Comparison of ENCODE assay signal across 35 mouse cellular contexts in genomic region chrX:60055185-60055584, GRCm38 (mm10). TPM values are rescaled to one million over a fixed set of nuclear protein-coding genes. Genes with fewer than 3 reads are reported as not detected.
DNase-seq lines count a peak whose midpoint lies in the region; ATAC-seq and TF ChIP-seq lines count a peak whose summit lies in the region.
"Had no signal": no experiment of that assay in that cellular context is flagged by ENCODE, and none has a peak within 500 bp of the region (broad histone marks: within the 10 kb centered on the region; RNA-seq: fewer than 3 reads in every experiment).

No protein-coding gene starts in this region.

- peak; percentile 83; the same call in 1 of the 2 replicates for ATAC-seq in lung, embryonic 14.5 days (ENCODE audit: insufficient read depth)
- ATAC-seq in intestine, embryonic 16.5 days: peak; percentile 99
- ATAC-seq in stomach, embryonic 14.5 days (ENCODE audit: insufficient number of reproducible peaks, insufficient read depth, low FRiP score, low read depth): peak; percentile 85
- ATAC-seq in frontal cortex, adult (ENCODE audit: low TSS enrichment): no peak
- ATAC-seq: forebrain, embryonic 15.5 days; midbrain, embryonic 16.5 days; Patski had no signal

- H3K27ac ChIP-seq in lung, embryonic 14.5 days (ENCODE audit: low read depth): no peak overlapping the region
- H3K27ac ChIP-seq in intestine, embryonic 16.5 days (ENCODE audit: low read length): no peak overlapping the region
- no peak overlapping the region for H3K27ac ChIP-seq in stomach, embryonic 14.5 days (ENCODE audit: low read length)
- H3K27ac ChIP-seq in embryonic facial prominence, embryonic 10.5 days (replicated peaks): no peak overlapping the region
- H3K27ac ChIP-seq: embryonic facial prominence, embryonic 13.5 days; forebrain, embryonic 10.5 days; forebrain, embryonic 15.5 days; gastrocnemius, adult 2 months; heart, embryonic 13.5 days; hindbrain, embryonic 14.5 days; left cerebral cortex, adult 2 months; limb, embryonic 13.5 days; liver, embryonic 15.5 days had no signal

- no peak overlapping the region for H3K4me2 ChIP-seq in lung, embryonic 14.5 days
- H3K4me2 ChIP-seq in intestine, embryonic 16.5 days (ENCODE audit: low read depth, low read length): no peak overlapping the region
- H3K4me2 ChIP-seq in stomach, embryonic 14.5 days (replicated peaks; ENCODE audit: low read depth, low read length): no peak overlapping the region
- H3K4me2 ChIP-seq: embryonic facial prominence, embryonic 13.5 days; forebrain, embryonic 15.5 days; heart, embryonic 13.5 days; hindbrain, embryonic 14.5 days; limb, embryonic 13.5 days; liver, embryonic 15.5 days; midbrain, embryonic 11.5 days had no signal

- H3K4me1 ChIP-seq in lung, embryonic 14.5 days (ENCODE audit: insufficient read depth): no peaks in the 10 kb centered on the region
- no peaks in the 10 kb centered on the region for H3K4me1 ChIP-seq in intestine, embryonic 16.5 days (ENCODE audit: control insufficient read depth, insufficient read depth, low read length)
- no peaks in the 10 kb centered on the region for H3K4me1 ChIP-seq in stomach, embryonic 14.5 days (ENCODE audit: control insufficient read depth, insufficient read depth, low read length)
- H3K4me1 ChIP-seq in embryonic facial prominence, embryonic 10.5 days: no peaks in the 10 kb centered on the region
- H3K4me1 ChIP-seq: embryonic facial prominence, embryonic 13.5 days; forebrain, embryonic 10.5 days; forebrain, embryonic 15.5 days; heart, embryonic 13.5 days; limb, embryonic 13.5 days; liver, embryonic 15.5 days had no signal

- no peak for TF ChIP-seq CTCF in lung, embryonic 14.5 days (IDR thresholded peaks at IDR 0.05; ENCODE audit: low read depth)

- peak; percentile 38 for DNase-seq in lung, embryonic 14.5 days
- no peak for DNase-seq in lung, postnatal 4 days
- no peak for DNase-seq in embryonic facial prominence, embryonic 10.5 days (ENCODE audit: low spot score)
- no peak for DNase-seq in layer of hippocampus, postnatal 36 days
- DNase-seq: adrenal gland, postnatal 14 days; cerebellum, adult 11-12 months; cerebellum, adult 9-11 months; embryo, embryonic 11 days; gastrocnemius, adult 2 months; heart, postnatal 10 days; kidney, adult 8-10 months; kidney, postnatal 10 days; layer of hippocampus, adult 9-11 months; right cerebral cortex, postnatal 25 days; spleen, adult 18-20 months; thymus, adult 18-20 months; thymus, postnatal 25 days had no signal

- H3K9ac ChIP-seq in lung, embryonic 14.5 days: no peak overlapping the region
- H3K9ac ChIP-seq in intestine, embryonic 16.5 days (ENCODE audit: low read depth, low read length): no peak overlapping the region
- H3K9ac ChIP-seq in stomach, embryonic 14.5 days (replicated peaks; ENCODE audit: low read depth, low read length): no peak overlapping the region
- H3K9ac ChIP-seq: embryonic facial prominence, embryonic 13.5 days; forebrain, embryonic 15.5 days; heart, embryonic 13.5 days; hindbrain, embryonic 14.5 days; limb, embryonic 13.5 days; liver, embryonic 15.5 days had no signal

- 33% methylated on average over 9 of the region's 9 CpGs for WGBS in lung, embryonic 14.5 days
- 44% methylated on average over 9 of the region's 9 CpGs for WGBS in intestine, embryonic 16.5 days
- 60% methylated on average over 9 of the region's 9 CpGs for WGBS in stomach, embryonic 14.5 days
- 84% methylated on average over 9 of the region's 9 CpGs for WGBS in embryonic facial prominence, embryonic 10.5 days

- H3K9me3 ChIP-seq in lung, embryonic 14.5 days (ENCODE audit: low read depth, low read length): no peaks in the 10 kb centered on the region
- no peaks in the 10 kb centered on the region for H3K9me3 ChIP-seq in intestine, embryonic 16.5 days (ENCODE audit: control insufficient read depth, low read length)
- no peaks in the 10 kb centered on the region for H3K9me3 ChIP-seq in stomach, embryonic 14.5 days (ENCODE audit: control insufficient read depth, low read depth, low read length)
- 0 out of 2 replicates have a peak, but pooled peaks cover 3% of the 10 kb centered on the region for H3K9me3 ChIP-seq in embryonic facial prominence, embryonic 10.5 days
- H3K9me3 ChIP-seq: embryonic facial prominence, embryonic 13.5 days; forebrain, embryonic 10.5 days; forebrain, embryonic 15.5 days; heart, embryonic 13.5 days; limb, embryonic 13.5 days; liver, embryonic 15.5 days had no signal

- H3K27me3 ChIP-seq in lung, embryonic 14.5 days (ENCODE audit: insufficient read depth, low read length): no peaks in the 10 kb centered on the region
- H3K27me3 ChIP-seq in intestine, embryonic 16.5 days (replicated peaks; ENCODE audit: control insufficient read depth, insufficient read depth, low read length): no peaks in the 10 kb centered on the region
- no peaks in the 10 kb centered on the region for H3K27me3 ChIP-seq in stomach, embryonic 14.5 days (ENCODE audit: control insufficient read depth, insufficient read depth, low read length)
- H3K27me3 ChIP-seq in embryonic facial prominence, embryonic 10.5 days (replicated peaks; ENCODE audit: low read depth, poor library complexity, severe bottlenecking): no peaks in the 10 kb centered on the region
- H3K27me3 ChIP-seq: embryonic facial prominence, embryonic 13.5 days; forebrain, embryonic 15.5 days; heart, embryonic 13.5 days; limb, embryonic 13.5 days; liver, embryonic 15.5 days had no signal

- H3K4me3 ChIP-seq in lung, embryonic 14.5 days (ENCODE audit: low read depth, low read length): no peak overlapping the region
- no peak overlapping the region for H3K4me3 ChIP-seq in intestine, embryonic 16.5 days (ENCODE audit: low read length)
- H3K4me3 ChIP-seq in stomach, embryonic 14.5 days (ENCODE audit: low read depth, low read length): no peak overlapping the region
- no peak overlapping the region for H3K4me3 ChIP-seq in embryonic facial prominence, embryonic 10.5 days
- H3K4me3 ChIP-seq: embryonic facial prominence, embryonic 13.5 days; forebrain, embryonic 10.5 days; forebrain, embryonic 15.5 days; gastrocnemius, adult 2 months; heart, embryonic 13.5 days; left cerebral cortex, adult 2 months; limb, embryonic 13.5 days; liver, embryonic 15.5 days had no signal

- H3K36me3 ChIP-seq in lung, embryonic 14.5 days (ENCODE audit: insufficient read depth): no peaks in the 10 kb centered on the region
- no peaks in the 10 kb centered on the region for H3K36me3 ChIP-seq in intestine, embryonic 16.5 days (ENCODE audit: control insufficient read depth, insufficient read depth, low read length)
- H3K36me3 ChIP-seq in stomach, embryonic 14.5 days (ENCODE audit: control insufficient read depth, insufficient read depth, low read length): no peaks in the 10 kb centered on the region
- H3K36me3 ChIP-seq in embryonic facial prominence, embryonic 10.5 days (replicated peaks): no peaks in the 10 kb centered on the region
- H3K36me3 ChIP-seq: embryonic facial prominence, embryonic 13.5 days; forebrain, embryonic 10.5 days; forebrain, embryonic 15.5 days; heart, embryonic 13.5 days; limb, embryonic 13.5 days; liver, embryonic 15.5 days had no signal

RNA-seq across cellular contexts. Expression of gene F9, which starts 55.9 kb away (rescaled TPM):
- polyA plus RNA-seq in lung, embryonic 14.5 days (2014; fragmentation: Nextera tagmentation; extraction: Ambion mirVana): not detected in 2 replicates
- polyA plus RNA-seq in intestine, embryonic 16.5 days (2015; fragmentation: Nextera tagmentation; extraction: Ambion mirVana): 0.28 and 0.29 TPM in 2 replicates
- not detected in 2 replicates for polyA plus RNA-seq in stomach, embryonic 14.5 days (2014; fragmentation: Nextera tagmentation; extraction: Ambion mirVana)
- not detected in 2 replicates for polyA plus RNA-seq in embryonic facial prominence, embryonic 10.5 days (2016; fragmentation: Nextera tagmentation; extraction: Ambion mirVana)
- total RNA-seq in layer of hippocampus, postnatal 36 days (2021): under 1 TPM; 0.30 to 0.32 TPM
- total RNA-seq: gastrocnemius, adult 2 months; heart, adult 8-10 months; heart, postnatal 10 days; hematopoietic stem cell, adult 5-6 weeks; MEL had no signal
- polyA plus RNA-seq: embryonic facial prominence, embryonic 13.5 days; forebrain, embryonic 10.5 days; forebrain, embryonic 15.5 days; heart, embryonic 13.5 days; hindbrain, embryonic 14.5 days; limb, embryonic 13.5 days; midbrain, embryonic 11.5 days; midbrain, embryonic 16.5 days; neural tube, embryonic 11.5 days; Patski had no signal
